In the genomic region with DNA sequence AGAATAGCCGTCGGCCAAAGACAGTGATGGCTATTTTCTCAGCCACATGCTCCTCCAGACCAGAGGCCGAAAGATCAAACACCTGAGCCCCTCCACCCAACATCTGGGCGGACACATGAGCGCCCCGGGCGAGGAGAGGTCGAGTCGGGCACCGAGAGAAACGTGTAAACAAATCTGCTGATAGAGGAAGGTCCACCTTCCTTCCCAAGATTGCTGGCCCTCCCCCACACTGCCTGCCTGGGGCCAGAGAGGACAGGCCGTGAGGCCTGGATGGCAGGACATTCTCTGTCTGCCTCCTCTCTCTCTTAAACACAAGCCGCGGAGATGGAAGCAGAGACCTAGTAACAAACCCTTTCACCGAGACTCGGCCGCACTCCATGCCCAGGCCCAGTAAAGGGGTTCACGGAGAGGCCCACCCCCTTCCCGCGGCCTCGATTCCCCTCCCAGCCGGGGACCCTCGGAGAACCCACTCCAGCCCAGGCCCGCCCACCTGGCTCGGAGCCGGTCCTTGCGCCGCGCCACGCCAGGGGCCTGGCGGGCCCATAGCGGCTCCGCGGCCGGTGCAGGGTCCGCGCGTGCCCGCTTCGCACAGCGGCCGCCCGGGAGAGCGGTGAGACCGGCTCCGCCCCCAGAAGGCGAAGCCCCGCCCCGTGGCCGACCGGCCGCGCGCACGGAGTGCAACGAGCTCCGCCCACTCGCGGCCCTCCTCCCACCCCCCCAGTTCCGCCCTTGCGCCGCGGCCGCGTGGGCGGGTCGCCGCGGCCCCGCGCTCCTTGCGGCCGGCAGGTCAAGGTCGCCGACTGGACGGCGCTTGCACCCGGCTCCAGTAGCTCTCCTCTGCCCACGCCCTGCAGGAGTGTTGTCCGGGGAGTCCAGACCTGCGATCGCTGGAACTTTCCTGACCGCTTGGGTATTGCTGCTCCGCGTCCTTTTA, we compare ENCODE assay signal across 8 mouse cellular contexts. TPM values are rescaled to one million over a fixed set of nuclear protein-coding genes. Genes with fewer than 3 reads are reported as not detected.
DNase-seq lines count a peak whose midpoint lies in the region; ATAC-seq and TF ChIP-seq lines count a peak whose summit lies in the region.

No protein-coding gene starts in this region.

- H3K27ac ChIP-seq in ES-E14 (ENCODE audit: insufficient read depth, low read depth, low read length, poor library complexity, severe bottlenecking), result peak overlapping the region; percentile 92
- H3K27ac ChIP-seq in forebrain, embryonic 13.5 days, result peak overlapping the region; percentile 79
- peak overlapping the region; percentile 90 for H3K27ac ChIP-seq in neural tube, embryonic 15.5 days (replicated peaks)

- peak; percentile 64 for ATAC-seq in forebrain, embryonic 13.5 days
- ATAC-seq in neural tube, embryonic 15.5 days (ENCODE audit: low FRiP score), result peak; percentile 77

- peak; percentile 71 for DNase-seq in ES-E14 (ENCODE audit: low read depth, low spot score)
- DNase-seq in cerebellum, adult 11 months, result peak; percentile 93
- peak; percentile 95 for DNase-seq in heart, postnatal 10 days
- peak; percentile 85 to 88 for DNase-seq in layer of hippocampus, adult 18-20 months (ENCODE audit: low spot score in 2 of 2)
- DNase-seq in lung, adult 2 months, result peak; percentile 92
- DNase-seq in testis, postnatal 10 days (ENCODE audit: low spot score), result peak; percentile 99

- TF ChIP-seq CTCF in lung, adult 2 months (IDR thresholded peaks at IDR 0.05; ENCODE audit: insufficient read depth, low read length), result no peak

- in situ Hi-C loops in ES-E14 (cut with MboI; ENCODE audit: low sequenced_read_pairs in 2 of 2, unreplicated experiment in 2 of 2), result no loop called here

- peaks cover 0 to 13% of the 10 kb centered on the region in 2 experiments; a peak in 2 of 4 replicates for H3K4me1 ChIP-seq in ES-E14 (ENCODE audit: control insufficient read depth in 2 of 2, insufficient read depth in 2 of 2, low read length in 2 of 2, poor library complexity in 1 of 2)
- H3K4me1 ChIP-seq in forebrain, embryonic 13.5 days, result peaks cover 33% of the 10 kb centered on the region
- no peaks in the 10 kb centered on the region for H3K4me1 ChIP-seq in lung, adult 2 months (ENCODE audit: control insufficient read depth, insufficient read depth, low read length)
- H3K4me1 ChIP-seq in neural tube, embryonic 15.5 days, result peaks cover 47% of the 10 kb centered on the region

- H3K9me3 ChIP-seq in ES-E14 (ENCODE audit: control insufficient read depth, insufficient read depth, low read depth, low read length), result no peaks in the 10 kb centered on the region
- no peaks in the 10 kb centered on the region for H3K9me3 ChIP-seq in forebrain, embryonic 13.5 days (replicated peaks)
- no peaks in the 10 kb centered on the region for H3K9me3 ChIP-seq in neural tube, embryonic 15.5 days (replicated peaks)

- peak overlapping the region; percentile 80 for H3K4me2 ChIP-seq in forebrain, embryonic 13.5 days
- H3K4me2 ChIP-seq in neural tube, embryonic 15.5 days, result peak overlapping the region; percentile 82

- intact Hi-C loops in heart, postnatal 10 days (cut with DNase I), result loop anchor here (1.0 kb wide), 1 partner anchor 91 kb away; no protein-coding TSS in a partner anchor

- H3K9ac ChIP-seq in ES-E14 (ENCODE audit: insufficient read depth, low read depth, low read length, poor library complexity, severe bottlenecking), result peak overlapping the region; percentile 86
- H3K9ac ChIP-seq in forebrain, embryonic 13.5 days, result peak overlapping the region; percentile 83
- H3K9ac ChIP-seq in neural tube, embryonic 15.5 days (replicated peaks), result peak overlapping the region; percentile 85

- H3K4me3 ChIP-seq in ES-E14 (ENCODE audit: insufficient read depth in 1 of 2, low read depth in 1 of 2, low read length in 2 of 2, poor library complexity in 1 of 2, severe bottlenecking in 1 of 2), result peak overlapping the region; percentile 75 to 94
- peak overlapping the region; percentile 77 for H3K4me3 ChIP-seq in forebrain, embryonic 13.5 days
- peak overlapping the region; percentile 84 for H3K4me3 ChIP-seq in lung, adult 2 months (replicated peaks; ENCODE audit: extremely low read depth, low read depth, low read length)
- peak overlapping the region; percentile 74 for H3K4me3 ChIP-seq in neural tube, embryonic 15.5 days (replicated peaks)

- under 1% methylated on average over 85 of the region's 85 CpGs for WGBS in forebrain, embryonic 13.5 days
- WGBS in lung, adult 2 months, result under 1% methylated on average over 85 of the region's 85 CpGs
- WGBS in neural tube, embryonic 15.5 days, result under 1% methylated on average over 83 of the region's 85 CpGs

- H3K27me3 ChIP-seq in forebrain, embryonic 13.5 days, result no peaks in the 10 kb centered on the region
- H3K27me3 ChIP-seq in neural tube, embryonic 15.5 days (replicated peaks), result no peaks in the 10 kb centered on the region

- H3K36me3 ChIP-seq in ES-E14 (ENCODE audit: control insufficient read depth, insufficient read depth, low read length, poor library complexity, severe bottlenecking), result peaks cover 37% of the 10 kb centered on the region
- H3K36me3 ChIP-seq in forebrain, embryonic 13.5 days (ENCODE audit: poor library complexity, severe bottlenecking), result peaks cover 29% of the 10 kb centered on the region
- peaks cover 25% of the 10 kb centered on the region for H3K36me3 ChIP-seq in neural tube, embryonic 15.5 days

- TF ChIP-seq POLR2A in lung, adult 2 months (IDR thresholded peaks at IDR 0.05; ENCODE audit: borderline replicate concordance, extremely low read depth, low read depth, low read length), result peak; percentile 39; the same call in 1 of the 2 replicates

TF ChIP-seq in ES-E14, 5 proteins besides CTCF, POLR2A, EP300 and RAD21:
- TF ChIP-seq ZNF384 (IDR thresholded peaks at IDR 0.05; ENCODE audit: low read depth, low read length), result no peak
- no peak for TF ChIP-seq ZC3H11A (IDR thresholded peaks at IDR 0.05; ENCODE audit: borderline replicate concordance, low read depth, low read length)
- TF ChIP-seq CHD2 (IDR thresholded peaks at IDR 0.05; ENCODE audit: low read depth, low read length), result no peak
- no peak; the same call in 1 of the 2 replicates for TF ChIP-seq HCFC1 (IDR thresholded peaks at IDR 0.05; ENCODE audit: borderline replicate concordance, insufficient read depth, low read length)
- TF ChIP-seq MAFK (IDR thresholded peaks at IDR 0.05; ENCODE audit: insufficient read depth, low read depth, low read length), result no peak

RNA-seq across cellular contexts. Expression of gene Slc25a39, which starts 0.6 kb away (rescaled TPM):
- total RNA-seq in ES-E14 (2012; rRNA removed), result 152 and 175 TPM in 2 replicates
- polyA plus RNA-seq in forebrain, embryonic 13.5 days (2015; fragmentation: Nextera tagmentation; extraction: Ambion mirVana), result 157 and 159 TPM in 2 replicates
- 100 to 1,000 TPM; 155 to 156 TPM for total RNA-seq in heart, postnatal 10 days (2021)
- 10 to 100 TPM; 62.9 to 64.5 TPM for total RNA-seq in layer of hippocampus, adult 18-20 months (2021)
- polyA plus RNA-seq in lung, adult 2 months (2012; rRNA removed), result 258 and 290 TPM in 2 replicates
- polyA plus RNA-seq in neural tube, embryonic 15.5 days (2015; fragmentation: Nextera tagmentation; extraction: Ambion mirVana), result 161 and 175 TPM in 2 replicates

RNA-seq across cellular contexts. Expression of gene Rundc3a, which starts 14.0 kb away (rescaled TPM):
- total RNA-seq in ES-E14 (2012; rRNA removed), result 6.7 and 15.9 TPM in 2 replicates
- 93.9 and 94.8 TPM in 2 replicates for polyA plus RNA-seq in forebrain, embryonic 13.5 days (2015; fragmentation: Nextera tagmentation; extraction: Ambion mirVana)
- total RNA-seq in heart, postnatal 10 days (2021), result under 1 TPM; 0.29 to 0.32 TPM
- 100 to 1,000 TPM; 489 to 499 TPM for total RNA-seq in layer of hippocampus, adult 18-20 months (2021)
- 1.9 and 2.8 TPM in 2 replicates for polyA plus RNA-seq in lung, adult 2 months (2012; rRNA removed)
- polyA plus RNA-seq in neural tube, embryonic 15.5 days (2015; fragmentation: Nextera tagmentation; extraction: Ambion mirVana), result 111 and 138 TPM in 2 replicates

RNA-seq across cellular contexts. Expression of gene Grn, which starts 22.9 kb away (rescaled TPM):
- total RNA-seq in ES-E14 (2012; rRNA removed), result 81.5 and 154 TPM in 2 replicates
- 49.5 and 53.9 TPM in 2 replicates for polyA plus RNA-seq in forebrain, embryonic 13.5 days (2015; fragmentation: Nextera tagmentation; extraction: Ambion mirVana)
- 100 to 1,000 TPM; 189 to 192 TPM for total RNA-seq in heart, postnatal 10 days (2021)
- 10 to 100 TPM; 62.4 to 64.6 TPM for total RNA-seq in layer of hippocampus, adult 18-20 months (2021)
- polyA plus RNA-seq in lung, adult 2 months (2012; rRNA removed), result 220 and 257 TPM in 2 replicates
- polyA plus RNA-seq in neural tube, embryonic 15.5 days (2015; fragmentation: Nextera tagmentation; extraction: Ambion mirVana), result 92.1 and 96.3 TPM in 2 replicates

RNA-seq across cellular contexts. Expression of gene Fam171a2, which starts 40.3 kb away (rescaled TPM):
- total RNA-seq in ES-E14 (2012; rRNA removed), result 6.7 and 13.1 TPM in 2 replicates
- 8.5 and 9.3 TPM in 2 replicates for polyA plus RNA-seq in forebrain, embryonic 13.5 days (2015; fragmentation: Nextera tagmentation; extraction: Ambion mirVana)
- total RNA-seq in heart, postnatal 10 days (2021), result 10 to 100 TPM; 20.0 to 23.8 TPM
- total RNA-seq in layer of hippocampus, adult 18-20 months (2021), result 100 to 1,000 TPM; 106 to 111 TPM
- 19.6 and 22.8 TPM in 2 replicates for polyA plus RNA-seq in lung, adult 2 months (2012; rRNA removed)
- polyA plus RNA-seq in neural tube, embryonic 15.5 days (2015; fragmentation: Nextera tagmentation; extraction: Ambion mirVana), result 23.8 and 28.3 TPM in 2 replicates

RNA-seq across cellular contexts. Expression of gene Slc4a1, which starts 41.2 kb away (rescaled TPM):
- total RNA-seq in ES-E14 (2012; rRNA removed), result 0.18 and 0.21 TPM in 2 replicates
- polyA plus RNA-seq in forebrain, embryonic 13.5 days (2015; fragmentation: Nextera tagmentation; extraction: Ambion mirVana), result 2.6 and 6.5 TPM in 2 replicates
- total RNA-seq in heart, postnatal 10 days (2021), result 10 to 100 TPM in 1 of 2 experiments, 1 to 10 TPM in 1; 3.5 to 13.0 TPM
- under 1 TPM; 0.30 to 0.41 TPM for total RNA-seq in layer of hippocampus, adult 18-20 months (2021)
- polyA plus RNA-seq in lung, adult 2 months (2012; rRNA removed), result 1.1 and 1.2 TPM in 2 replicates
- polyA plus RNA-seq in neural tube, embryonic 15.5 days (2015; fragmentation: Nextera tagmentation; extraction: Ambion mirVana), result 2.5 and 3.5 TPM in 2 replicates

Comparison
In these comparisons a context has a peak if more than half of its experiments do, and no peak if none do; other contexts are left out.
1. Peak in every context shown above with its lines: DNase-seq, ATAC-seq, H3K4me3 ChIP-seq and H3K27ac ChIP-seq.
2. RNA of gene Rundc3a, which starts 14.0 kb away (total RNA-seq): 489 to 499 TPM in layer of hippocampus, adult 18-20 months; 6.7 to 15.9 TPM in ES-E14 and 0.29 to 0.32 TPM in heart, postnatal 10 days; every median in the first group is over 10 times any median in the second.